Mouse (Mus musculus) lung, postnatal 0 days (tissue): Measurements from ENCODE around the gene Mybph. TPM values are rescaled to one million over a fixed set of nuclear protein-coding genes. Genes with fewer than 3 reads are reported as not detected.

ENCODE experiments used
- ATAC-seq: fragments of 200-750 bp; cut with Nextera tagmentation; 2 replicates; pipeline ENCODE4 v1.8.0; 2017; ENCODE audit warnings: moderate library complexity
- DNase-seq: peaks from one replicate; pipeline ENCODE4 v3.0.0-alpha.2; 2016; ENCODE audit warnings: low spot score
- H3K27ac ChIP-seq: fragments of 300-500 bp; sonication (generic); 2 replicates; pipeline ENCODE4 v1.5.1; 2014; ENCODE audit warnings: antibody characterized with exemption, mild to moderate bottlenecking, low read length, mixed read lengths
- H3K27me3 ChIP-seq: fragments of 300-500 bp; sonication (generic); replicated peaks from 2 replicates; pipeline ENCODE4 v1.6.1; 2014; ENCODE audit warnings: low read length, mixed read lengths; ENCODE audit not compliant: insufficient read depth
- H3K36me3 ChIP-seq: fragments of 300-500 bp; sonication (generic); 2 replicates; pipeline ENCODE4 v1.6.1; 2014; ENCODE audit warnings: low read length, mixed read lengths; ENCODE audit not compliant: insufficient read depth
- H3K4me1 ChIP-seq: fragments of 300-500 bp; sonication (generic); 2 replicates; pipeline ENCODE4 v1.6.1; 2014; ENCODE audit warnings: antibody characterized with exemption, low read depth, low read length, mixed read lengths; ENCODE audit not compliant: insufficient read depth
- H3K4me2 ChIP-seq: fragments of 300-500 bp; sonication (generic); replicated peaks from 2 replicates; pipeline ENCODE4 v1.6.1; 2014; ENCODE audit warnings: low read depth, mild to moderate bottlenecking, low read length, moderate library complexity, mixed read lengths
- H3K4me3 ChIP-seq: fragments of 300-500 bp; sonication (generic); 2 replicates; pipeline ENCODE4 v1.5.1; 2014; ENCODE audit warnings: low read depth, low read length
- H3K9ac ChIP-seq: fragments of 300-500 bp; sonication (generic); replicated peaks from 2 replicates; pipeline ENCODE4 v1.6.1; 2014; ENCODE audit warnings: low read depth, mild to moderate bottlenecking
- H3K9me3 ChIP-seq: fragments of 300-500 bp; sonication (generic); 2 replicates; pipeline ENCODE4 v1.6.1; 2016; ENCODE audit warnings: low read length, mixed read lengths
- CTCF ChIP-seq: IDR thresholded peaks from 2 replicates; pipeline ENCODE4 v1.5.1; 2016; ENCODE audit warnings: antibody characterized with exemption, mild to moderate bottlenecking
- EP300 ChIP-seq: IDR thresholded peaks from 2 replicates; pipeline ENCODE4 v1.6.1; 2016; ENCODE audit warnings: antibody characterized with exemption, mild to moderate bottlenecking, control low read depth
- WGBS: fragments of 180-500 bp; shearing (Covaris S2); extraction: QIAGEN DNeasy Blood & Tissue Kit; methylation state at CpG from one replicate; pipeline ENCODE4 v1.1.7; 2014; 5-methylcytosine and 5-hydroxymethylcytosine counted together
- polyA plus RNA-seq: library from polyadenylated mRNA; unstranded; fragments of >200 nt; fragmentation: Nextera tagmentation; extraction: Ambion mirVana; gene quantifications from 2 replicates; pipeline ENCODE4 v1.2.1, GENCODE M21; 2015

Mybph gene
- polyA plus RNA-seq, 1 experiment from 2014 or later = 0.18 TPM

DNA sequence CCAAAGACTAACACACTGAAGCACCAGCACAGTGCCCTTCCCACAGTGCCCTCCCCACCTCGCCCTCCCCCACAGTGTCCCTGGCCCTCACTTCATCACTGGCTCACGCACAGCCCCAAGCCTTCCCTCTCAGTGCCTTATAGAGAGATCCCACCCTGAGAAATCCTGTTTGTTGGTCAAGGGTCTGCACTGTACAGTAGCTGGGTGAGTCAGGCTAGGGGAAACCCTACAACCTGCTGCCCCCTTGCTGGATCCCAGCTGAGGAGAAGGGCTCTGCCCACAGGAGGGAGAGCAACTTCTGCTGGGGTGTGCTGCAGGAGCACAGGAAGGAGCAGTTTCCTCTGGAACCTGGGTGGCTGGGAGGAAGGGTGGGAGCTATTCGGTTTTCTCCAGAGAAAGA lies 42.9 kb downstream of the Mybph start:
- Histone ChIP-seq H3K36me3 (no peaks in the 10 kb centered on the region), H3K4me3 (no peak overlapping the region), H3K4me2 (no peak overlapping the region), H3K27ac (no peak overlapping the region), H3K4me1 (peaks cover 13% of the 10 kb centered on the region; the same call in 1 of the 2 replicates), H3K9me3 (no peaks in the 10 kb centered on the region), H3K27me3 (peaks cover 17% of the 10 kb centered on the region), H3K9ac (no peak overlapping the region)
- WGBS = 33% methylated on average over 3 of the region's 3 CpGs
- DNase-seq (no peak), ATAC-seq (no peak)
- TF ChIP-seq CTCF = no peak
- TF ChIP-seq EP300 = no peak

DNA sequence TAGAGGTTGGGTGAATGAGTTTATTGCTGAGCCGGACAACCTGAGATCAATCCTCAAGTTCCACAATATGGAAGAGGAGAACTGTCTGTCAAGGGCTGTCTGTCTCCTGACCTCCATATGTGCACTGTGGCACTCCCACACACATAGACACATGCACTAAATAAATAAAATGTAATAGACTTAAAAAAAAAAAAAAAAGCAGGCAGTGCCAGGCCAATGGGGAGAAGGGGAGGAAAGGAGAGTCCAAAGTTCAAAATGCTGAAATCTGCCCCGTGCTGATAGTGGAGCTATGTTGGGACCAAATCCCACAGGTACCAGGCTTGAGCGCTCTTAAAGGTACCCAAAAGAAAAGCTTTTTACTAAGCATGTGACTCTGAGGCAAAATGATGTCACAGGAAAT lies 44.2 kb downstream of the Mybph start:
- H3K27me3 ChIP-seq = peaks cover 17% of the 10 kb centered on the region

DNA sequence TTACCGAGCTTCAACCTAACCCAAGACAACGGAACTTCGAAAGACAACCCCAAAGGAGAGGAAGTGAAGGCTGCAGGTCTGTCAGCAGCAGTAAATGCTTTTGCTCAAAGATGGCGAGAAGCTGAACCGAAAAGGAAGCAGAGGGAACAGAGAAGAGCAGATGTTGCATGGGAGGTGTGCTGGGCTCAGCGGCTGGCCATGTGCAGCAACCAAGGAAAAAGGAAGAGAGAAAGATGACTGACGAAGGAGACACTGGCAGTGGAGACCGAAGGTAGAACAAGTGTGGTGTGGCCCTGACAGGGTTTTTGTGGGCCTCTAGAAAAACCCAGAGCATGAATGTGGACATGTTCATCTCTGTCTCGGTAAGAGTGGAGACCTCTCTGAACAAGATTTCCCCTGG lies 47.5 kb downstream of the Mybph start:
- no peak for ATAC-seq
- TF ChIP-seq EP300 = no peak
- no peak for TF ChIP-seq CTCF
- no peak overlapping the region for H3K4me3 ChIP-seq
- no peaks in the 10 kb centered on the region for H3K36me3 ChIP-seq
- no peaks in the 10 kb centered on the region for H3K27me3 ChIP-seq
- peaks cover under 1% of the 10 kb centered on the region; the same call in 1 of the 2 replicates for H3K4me1 ChIP-seq
- no peaks in the 10 kb centered on the region for H3K9me3 ChIP-seq
- H3K4me2 ChIP-seq = no peak overlapping the region
- no peak for DNase-seq
- WGBS = 75% methylated on average over 9 of the region's 9 CpGs
- H3K9ac ChIP-seq = no peak overlapping the region
- no peak overlapping the region for H3K27ac ChIP-seq

More for the DNA sequence above, 44.2 kb downstream of the Mybph start:
- H3K9ac ChIP-seq = no peak overlapping the region
- no peak for DNase-seq
- ATAC-seq = no peak
- no peak overlapping the region for H3K27ac ChIP-seq
- no peak for TF ChIP-seq EP300
- TF ChIP-seq CTCF = no peak
- no peaks in the 10 kb centered on the region for H3K9me3 ChIP-seq
- H3K4me2 ChIP-seq = no peak overlapping the region
- no peak overlapping the region for H3K4me3 ChIP-seq
- peaks cover 13% of the 10 kb centered on the region; the same call in 1 of the 2 replicates for H3K4me1 ChIP-seq
- H3K36me3 ChIP-seq = no peaks in the 10 kb centered on the region
- WGBS = 86% methylated on average over 3 of the region's 3 CpGs

DNA sequence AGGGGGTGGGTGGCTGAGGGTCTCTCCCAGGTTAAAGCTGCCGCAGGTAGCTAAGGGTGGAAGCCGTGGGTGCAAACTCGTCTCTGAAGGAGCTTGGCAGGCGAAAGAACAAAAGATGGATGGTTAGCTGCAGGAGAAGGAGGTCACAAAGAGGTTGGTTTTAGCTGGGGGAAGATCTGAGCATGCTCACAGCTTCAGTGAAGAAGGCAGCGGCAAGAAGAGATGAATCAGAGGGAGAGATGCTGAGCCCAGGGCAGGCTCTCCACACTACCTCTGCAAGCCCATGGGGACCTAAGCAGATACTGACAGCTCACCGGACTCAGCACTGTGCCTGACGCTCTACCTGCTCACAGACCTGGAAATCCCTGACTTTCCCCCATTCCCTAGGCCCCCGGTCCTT lies 48.0 kb downstream of the Mybph start:
- DNase-seq = no peak
- Histone ChIP-seq H3K4me3 (no peak overlapping the region), H3K36me3 (no peaks in the 10 kb centered on the region), H3K9ac (no peak overlapping the region), H3K27ac (no peak overlapping the region), H3K4me2 (no peak overlapping the region), H3K4me1 (no peaks in the 10 kb centered on the region), H3K9me3 (no peaks in the 10 kb centered on the region), H3K27me3 (no peaks in the 10 kb centered on the region)
- TF ChIP-seq EP300 = no peak
- TF ChIP-seq CTCF = no peak
- 57% methylated on average over 8 of the region's 8 CpGs for WGBS
- ATAC-seq = no peak

DNA sequence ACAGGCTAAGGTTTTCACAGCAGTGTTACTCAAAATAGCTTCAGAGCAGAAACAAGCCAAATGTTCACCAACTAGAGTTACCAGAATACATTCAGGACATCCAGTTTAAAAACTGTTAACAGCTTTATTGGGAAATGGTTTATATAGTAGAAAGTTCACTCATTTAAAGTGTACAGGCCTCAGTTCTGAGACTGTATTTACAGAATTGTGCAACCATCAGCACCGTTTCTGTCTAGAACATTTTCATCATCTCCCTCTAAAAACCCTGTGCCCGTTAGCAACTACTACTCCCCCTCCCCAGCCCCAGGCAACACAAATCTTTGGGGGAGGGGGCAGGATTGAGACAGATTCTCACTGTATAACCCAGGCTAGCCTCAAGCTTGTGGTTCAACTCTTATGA lies 49.0 kb downstream of the Mybph start:
- no peaks in the 10 kb centered on the region for H3K27me3 ChIP-seq
- H3K4me1 ChIP-seq = no peaks in the 10 kb centered on the region
- TF ChIP-seq CTCF = no peak
- TF ChIP-seq EP300 = no peak
- H3K4me2 ChIP-seq = no peak overlapping the region
- DNase-seq = peak; percentile 70
- no peak overlapping the region for H3K9ac ChIP-seq
- no peak overlapping the region for H3K4me3 ChIP-seq
- no peak overlapping the region for H3K27ac ChIP-seq
- no peak for ATAC-seq
- WGBS = 36% methylated on average over 2 of the region's 2 CpGs
- no peaks in the 10 kb centered on the region for H3K9me3 ChIP-seq
- H3K36me3 ChIP-seq = no peaks in the 10 kb centered on the region

DNA sequence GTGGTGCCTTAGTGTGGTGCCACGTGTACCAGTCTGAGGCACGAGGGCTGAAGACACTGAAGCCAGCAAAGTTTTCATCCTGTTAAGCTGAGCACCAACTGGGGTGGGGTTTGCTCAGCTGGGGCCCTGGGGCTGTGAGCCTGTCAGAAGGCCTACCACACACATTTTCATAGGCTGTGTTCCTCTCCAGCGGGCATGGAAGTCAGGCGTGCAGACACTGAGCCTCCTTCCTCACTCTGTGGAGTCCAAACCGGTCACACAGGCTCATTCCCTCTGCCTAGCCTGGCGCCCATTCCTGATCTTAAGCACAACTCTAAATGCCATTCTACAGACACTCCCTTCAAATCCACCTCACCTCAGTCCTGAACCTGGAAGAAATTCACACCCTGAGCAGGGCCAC lies 50.3 kb downstream of the Mybph start:
- 42% methylated on average over 6 of the region's 6 CpGs for WGBS
- Histone ChIP-seq H3K4me1 (no peaks in the 10 kb centered on the region), H3K4me2 (no peak overlapping the region), H3K9me3 (no peaks in the 10 kb centered on the region), H3K27me3 (no peaks in the 10 kb centered on the region), H3K9ac (no peak overlapping the region), H3K27ac (peak overlapping the region; percentile 10), H3K4me3 (no peak overlapping the region), H3K36me3 (no peaks in the 10 kb centered on the region)
- DNase-seq (peak; percentile 64), ATAC-seq (peak; percentile 78)
- no peak for TF ChIP-seq EP300
- no peak for TF ChIP-seq CTCF
